Mouse (Mus musculus): ENCODE data around the gene Tmem91.

GRCm38 (mm10) chr7:25627431-25628322, 47.3 kb downstream of the Tmem91 start:
- TF ChIP-seq POLR2A (IDR thresholded peaks at IDR 0.05; ENCODE audit: insufficient read depth, low read length) (no peak), CTCF (IDR thresholded peaks at IDR 0.05; ENCODE audit: low read depth, low read length) (no peak)
